In genomic region chr17:28565181-28565580, GRCm38 (mm10) we compare ENCODE assay signal across 22 mouse cellular contexts. TPM values are rescaled to one million over a fixed set of nuclear protein-coding genes. Genes with fewer than 3 reads are reported as not detected.
"Had no signal": no experiment of that assay in that cellular context is flagged by ENCODE, and none has a peak within 500 bp of the region (broad histone marks: within the 10 kb centered on the region; RNA-seq: fewer than 3 reads in every experiment).

No protein-coding gene starts in this region.

- DNase-seq: kidney, adult 11 months; kidney, postnatal 4 days; left cerebral cortex, postnatal 4 days; retina, postnatal 1 day; right cerebral cortex, postnatal 25 days; spleen, adult 18-20 months; thymus, postnatal 25 days had no signal

- H3K4me3 ChIP-seq: intestine, embryonic 15.5 days; limb, embryonic 12.5 days; limb, embryonic 15.5 days; megakaryocyte, embryonic 14.5 days; midbrain, embryonic 10.5 days; midbrain, embryonic 13.5 days; myocyte; neural tube, embryonic 13.5 days; stomach, embryonic 15.5 days had no signal

- H3K9ac ChIP-seq: intestine, embryonic 15.5 days; limb, embryonic 12.5 days; limb, embryonic 15.5 days; liver, embryonic 14.5 days; midbrain, embryonic 13.5 days; neural tube, embryonic 13.5 days; stomach, embryonic 15.5 days had no signal

- H3K27ac ChIP-seq: intestine, embryonic 15.5 days; kidney, postnatal 0 days; limb, embryonic 12.5 days; limb, embryonic 15.5 days; liver, embryonic 14.5 days; midbrain, embryonic 10.5 days; midbrain, embryonic 13.5 days; neural tube, embryonic 13.5 days; stomach, embryonic 15.5 days had no signal

- ATAC-seq: intestine, embryonic 15.5 days; midbrain, embryonic 13.5 days; midbrain, embryonic 16.5 days had no signal

- H3K27me3 ChIP-seq: intestine, embryonic 15.5 days; limb, embryonic 12.5 days; limb, embryonic 15.5 days; midbrain, embryonic 13.5 days; neural tube, embryonic 13.5 days; stomach, embryonic 15.5 days had no signal

- H3K4me1 ChIP-seq: intestine, embryonic 15.5 days; midbrain, embryonic 13.5 days; neural tube, embryonic 13.5 days; stomach, embryonic 15.5 days had no signal

- H3K9me3 ChIP-seq: intestine, embryonic 15.5 days; limb, embryonic 12.5 days; limb, embryonic 15.5 days; megakaryocyte, embryonic 14.5 days; midbrain, embryonic 10.5 days; midbrain, embryonic 13.5 days; neural tube, embryonic 13.5 days; stomach, embryonic 15.5 days had no signal

- H3K4me2 ChIP-seq: intestine, embryonic 15.5 days; limb, embryonic 12.5 days; limb, embryonic 15.5 days; midbrain, embryonic 13.5 days; neural tube, embryonic 13.5 days; stomach, embryonic 15.5 days had no signal

- H3K36me3 ChIP-seq: intestine, embryonic 15.5 days; limb, embryonic 12.5 days; limb, embryonic 15.5 days; midbrain, embryonic 10.5 days; midbrain, embryonic 13.5 days; neural tube, embryonic 13.5 days; stomach, embryonic 15.5 days had no signal

RNA-seq across cellular contexts. Expression of gene Clps, which starts 4.6 kb away (rescaled TPM):
- polyA plus RNA-seq: kidney, embryonic 14.5 days; kidney, postnatal 0 days; limb, embryonic 12.5 days; midbrain, embryonic 10.5 days; midbrain, embryonic 16.5 days; myocyte; neural tube, embryonic 13.5 days had no signal

RNA-seq across cellular contexts. Expression of gene Lhfpl5, which starts 10.3 kb away (rescaled TPM):
- polyA plus RNA-seq: kidney, postnatal 0 days; liver, embryonic 14.5 days had no signal

RNA-seq across cellular contexts. Expression of gene Clpsl2, which starts 16.0 kb away (rescaled TPM):
- polyA plus RNA-seq: intestine, embryonic 15.5 days; kidney, embryonic 14.5 days; kidney, postnatal 0 days; limb, embryonic 12.5 days; limb, embryonic 15.5 days; liver, embryonic 14.5 days; lung, embryonic 16.5 days; midbrain, embryonic 10.5 days; midbrain, embryonic 13.5 days; midbrain, embryonic 16.5 days; myocyte; neural tube, embryonic 13.5 days; stomach, embryonic 15.5 days; thymus, postnatal 0 days had no signal

RNA-seq across cellular contexts. Expression of gene Armc12, which starts 34.6 kb away (rescaled TPM):
- polyA plus RNA-seq: intestine, embryonic 15.5 days; kidney, embryonic 14.5 days; kidney, postnatal 0 days; limb, embryonic 12.5 days; limb, embryonic 15.5 days; lung, embryonic 16.5 days; midbrain, embryonic 10.5 days; midbrain, embryonic 13.5 days; midbrain, embryonic 16.5 days; myocyte; neural tube, embryonic 13.5 days; stomach, embryonic 15.5 days; thymus, postnatal 0 days had no signal
